Mouse (Mus musculus) liver, postnatal 0 days (tissue): Measurements from ENCODE around the gene Dnajb12. TPM values are rescaled to one million over a fixed set of nuclear protein-coding genes. Genes with fewer than 3 reads are reported as not detected.
"Not testable (repeated sequence)": the region's sequence is repeated elsewhere in the genome, so short reads cannot be mapped to it uniquely, and the experiment has no call there.

Source experiments
- ATAC-seq: fragments of 200-750 bp; cut with Nextera tagmentation; 2 replicates; pipeline ENCODE4 v1.8.0; 2017; ENCODE audit warnings: mild to moderate bottlenecking, moderate library complexity
- DNase-seq: peaks from one replicate; pipeline ENCODE4 v3.0.0-alpha.2; 2016
- H3K27ac ChIP-seq: fragments of 300-500 bp; sonication (generic); 2 replicates; pipeline ENCODE4 v1.5.1; 2014; ENCODE audit warnings: antibody characterized with exemption, moderate library complexity, mild to moderate bottlenecking, low read depth
- H3K27me3 ChIP-seq: fragments of 300-500 bp; sonication (generic); 2 replicates; pipeline ENCODE4 v1.6.1; 2014; ENCODE audit warnings: low read length, control low read depth, mixed read lengths; ENCODE audit not compliant: insufficient read depth
- H3K36me3 ChIP-seq: fragments of 300-500 bp; sonication (generic); replicated peaks from 2 replicates; pipeline ENCODE4 v1.6.1; 2014; ENCODE audit warnings: mild to moderate bottlenecking, control low read depth, low read length, moderate library complexity, mixed read lengths; ENCODE audit not compliant: insufficient read depth
- H3K4me1 ChIP-seq: fragments of 300-500 bp; sonication (generic); 2 replicates; pipeline ENCODE4 v1.6.1; 2014; ENCODE audit warnings: antibody characterized with exemption, mild to moderate bottlenecking, control low read depth; ENCODE audit not compliant: insufficient read depth
- H3K4me2 ChIP-seq: fragments of 300-500 bp; sonication (generic); 2 replicates; pipeline ENCODE4 v1.6.1; 2014; ENCODE audit warnings: low read depth, mild to moderate bottlenecking, low read length, moderate library complexity, mixed read lengths
- H3K4me3 ChIP-seq: fragments of 300-500 bp; sonication (generic); 2 replicates; pipeline ENCODE4 v1.5.1; 2014; ENCODE audit warnings: low read depth, low read length
- H3K9ac ChIP-seq: fragments of 300-500 bp; sonication (generic); replicated peaks from 2 replicates; pipeline ENCODE4 v1.6.1; 2014; ENCODE audit warnings: mild to moderate bottlenecking, moderate library complexity
- H3K9me3 ChIP-seq: fragments of 300-500 bp; sonication (generic); 2 replicates; pipeline ENCODE4 v1.6.1; 2016; ENCODE audit warnings: mild to moderate bottlenecking, control low read depth, low read length, mixed read lengths
- CTCF ChIP-seq: sonication (generic); IDR thresholded peaks from 2 replicates; pipeline ENCODE4 v1.5.1; 2016; ENCODE audit warnings: antibody characterized with exemption, low read depth
- EP300 ChIP-seq: IDR thresholded peaks from 2 replicates; pipeline ENCODE4 v1.6.1; 2016; ENCODE audit warnings: antibody characterized with exemption, low read depth, mild to moderate bottlenecking
- WGBS: fragments of 180-500 bp; shearing (Covaris S2); extraction: QIAGEN DNeasy Blood & Tissue Kit; methylation state at CpG from one replicate; pipeline ENCODE4 v1.1.7; 2014; ENCODE audit not compliant: insufficient replicate concordance; 5-methylcytosine and 5-hydroxymethylcytosine counted together
- polyA plus RNA-seq: library from polyadenylated mRNA; unstranded; fragments of >200 nt; fragmentation: Nextera tagmentation; extraction: Ambion mirVana; gene quantifications from 2 replicates; pipeline ENCODE4 v1.2.1, GENCODE M21; 2015

The Dnajb12 gene
- polyA plus RNA-seq, 1 experiment from 2014 or later, result 17.0 TPM

DNA sequence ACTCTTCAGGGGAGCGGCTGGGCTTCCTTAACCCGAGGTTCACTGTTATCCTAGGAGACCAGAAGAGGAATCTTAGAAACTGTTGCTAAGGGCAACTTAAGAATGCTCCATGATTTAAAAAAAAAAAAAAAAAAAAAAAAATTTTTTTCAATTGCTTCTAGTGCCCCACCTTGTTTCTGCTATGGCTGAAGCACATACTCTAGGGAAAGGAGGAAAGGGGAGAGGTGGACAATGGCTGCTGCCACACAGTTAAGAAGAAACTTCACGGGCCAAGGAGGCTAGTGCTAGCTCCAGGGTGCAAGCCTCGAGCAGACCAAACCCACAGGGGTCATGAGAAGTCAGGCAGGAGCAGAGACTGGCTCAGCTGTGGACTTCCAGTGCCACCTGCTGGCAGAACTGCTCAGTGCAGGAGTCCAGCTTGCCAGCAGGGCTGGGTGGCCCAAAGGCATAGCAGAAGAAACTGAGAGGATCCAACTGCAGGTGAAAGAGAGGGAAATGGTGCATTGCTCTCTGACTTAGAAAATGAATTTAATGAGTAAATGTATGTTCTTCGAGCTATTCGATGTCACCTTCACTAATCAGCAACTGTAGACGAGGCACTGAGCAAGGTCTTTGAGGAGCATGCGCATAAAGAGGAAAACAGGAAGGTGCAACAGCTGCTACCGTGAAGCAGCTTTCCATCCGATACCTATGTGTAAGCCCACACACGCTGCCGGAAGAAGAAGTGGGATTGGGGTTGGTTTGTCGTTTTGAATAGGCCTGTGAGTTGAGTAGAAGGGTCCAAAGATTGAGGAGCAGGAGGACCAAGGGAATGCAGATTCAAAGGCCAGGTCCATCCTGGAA, 14.3 kb upstream of the Dnajb12 start:
- peak; percentile 89 for ATAC-seq
- Histone ChIP-seq H3K9me3 (no peaks in the 10 kb centered on the region), H3K4me2 (no peak overlapping the region), H3K27ac (no peak overlapping the region), H3K9ac (no peak overlapping the region), H3K27me3 (no peaks in the 10 kb centered on the region), H3K36me3 (peaks cover 6% of the 10 kb centered on the region), H3K4me1 (no peaks in the 10 kb centered on the region), H3K4me3 (no peak overlapping the region)
- TF ChIP-seq CTCF (peak; percentile 100), EP300 (no peak)
- DNase-seq, result peak; percentile 91
- 28% methylated on average over 13 of the region's 13 CpGs for WGBS

DNA sequence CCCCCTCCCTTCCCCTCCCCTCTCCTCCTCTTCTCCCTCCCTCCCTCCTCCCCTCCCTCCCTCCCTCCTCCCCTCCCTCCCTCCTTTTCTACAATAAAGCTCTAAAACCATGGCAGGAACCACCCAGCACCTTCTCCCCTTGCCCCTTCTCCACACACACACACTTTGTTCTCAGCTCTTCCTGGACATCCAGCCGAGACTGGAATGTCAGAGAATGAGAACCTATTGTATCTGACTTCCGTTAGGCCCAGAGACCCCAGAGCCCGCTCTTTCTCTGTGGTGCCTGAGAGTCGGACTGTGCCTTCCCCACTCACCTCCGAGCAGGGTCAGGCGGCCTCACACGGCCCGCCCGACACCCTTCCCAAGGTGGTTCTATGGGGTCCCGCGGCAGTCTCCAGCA, 11.1 kb upstream of the Dnajb12 start:
- TF ChIP-seq EP300 (no peak), CTCF (no peak)
- Histone ChIP-seq H3K27me3 (no peaks in the 10 kb centered on the region), H3K9me3 (no peaks in the 10 kb centered on the region), H3K36me3 (peaks cover 6% of the 10 kb centered on the region), H3K27ac (no peak overlapping the region), H3K9ac (no peak overlapping the region), H3K4me1 (peaks cover 5% of the 10 kb centered on the region), H3K4me2 (no peak overlapping the region), H3K4me3 (no peak overlapping the region)
- ATAC-seq (no peak), DNase-seq (no peak)
- 65% methylated on average over 11 of the region's 11 CpGs for WGBS

- no peak for TF ChIP-seq CTCF
- TF ChIP-seq EP300, result no peak
- whole genome bisulfite sequencing, result 88% methylated on average over 5 of the region's 6 CpGs
These were observed 9.3 kb upstream of the Dnajb12 start for GRCm38 (mm10) chr10:59870038-59870437.

DNA sequence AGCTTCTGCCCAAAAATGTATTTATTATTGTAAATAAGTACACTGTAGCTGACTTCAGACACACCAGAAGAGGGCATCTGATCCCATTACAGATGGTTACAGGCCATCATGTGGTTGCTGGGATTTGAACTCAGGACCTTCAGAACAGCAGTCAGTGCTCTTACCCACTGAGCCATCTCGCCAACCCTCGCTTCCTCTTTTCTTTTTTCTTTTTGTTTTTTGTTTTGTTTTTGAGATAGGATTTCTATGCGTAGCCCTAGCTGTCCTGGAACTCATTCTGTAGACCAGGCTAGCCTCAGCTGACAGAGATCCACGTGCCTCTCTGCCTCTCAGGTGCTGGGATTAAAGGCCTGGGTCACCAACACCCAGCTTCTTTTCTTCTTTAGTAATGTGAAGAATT, 6.7 kb upstream of the Dnajb12 start:
- DNase-seq, H3K36me3 ChIP-seq, H3K4me3 ChIP-seq, H3K9me3 ChIP-seq, H3K27me3 ChIP-seq, ATAC-seq: not testable (repeated sequence)
- Histone ChIP-seq H3K9ac (peak overlapping the region; percentile 27), H3K27ac (peak overlapping the region; percentile 94), H3K4me2 (peak overlapping the region; percentile 72), H3K4me1 (peaks cover 11% of the 10 kb centered on the region)
- WGBS, result 88% methylated on average over 4 of the region's 4 CpGs

More at GRCm38 (mm10) chr10:59870038-59870437, 9.3 kb upstream of the Dnajb12 start:
- Histone ChIP-seq H3K9ac (no peak overlapping the region), H3K9me3 (no peaks in the 10 kb centered on the region), H3K4me3 (no peak overlapping the region), H3K27ac (no peak overlapping the region), H3K27me3 (no peaks in the 10 kb centered on the region), H3K4me1 (peaks cover 5% of the 10 kb centered on the region), H3K36me3 (no peaks in the 10 kb centered on the region), H3K4me2 (no peak overlapping the region)
- ATAC-seq, result no peak
- no peak for DNase-seq

DNA sequence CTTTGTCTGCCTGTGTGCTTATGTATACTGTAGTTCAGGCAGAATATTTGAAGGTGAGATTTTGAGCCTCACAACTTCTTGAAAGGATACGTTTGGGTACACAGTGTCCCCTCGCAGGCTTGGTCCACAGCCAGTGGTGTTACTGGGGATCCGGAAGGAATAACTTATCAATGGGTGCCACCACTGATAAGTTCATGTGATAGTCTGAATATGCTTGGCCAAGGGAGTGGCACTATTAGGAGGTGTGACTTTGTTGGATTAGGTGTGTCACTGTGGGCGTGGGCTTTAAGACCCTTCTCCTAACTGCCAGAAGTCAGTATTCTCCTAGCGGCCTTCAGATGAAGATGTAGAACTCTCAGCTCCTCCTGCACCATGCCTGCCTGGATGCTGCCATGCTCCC, 6.2 kb upstream of the Dnajb12 start:
- peak; percentile 60 for DNase-seq
- Histone ChIP-seq H3K9me3 (no peaks in the 10 kb centered on the region), H3K9ac (peak overlapping the region; percentile 27), H3K4me1 (peaks cover 14% of the 10 kb centered on the region), H3K27ac (peak overlapping the region; percentile 94), H3K36me3 (no peaks in the 10 kb centered on the region), H3K4me3 (peak overlapping the region; percentile 51), H3K4me2 (peak overlapping the region; percentile 72), H3K27me3 (no peaks in the 10 kb centered on the region)
- TF ChIP-seq EP300 (peak; percentile 94), CTCF (no peak)
- 60% methylated on average over 5 of the region's 5 CpGs for WGBS
- ATAC-seq, result peak; percentile 67

- Histone ChIP-seq H3K9ac (peak overlapping the region; percentile 70), H3K4me2 (peak overlapping the region; percentile 72), H3K9me3 (no peaks in the 10 kb centered on the region), H3K4me1 (peaks cover 17% of the 10 kb centered on the region), H3K27me3 (no peaks in the 10 kb centered on the region), H3K4me3 (peak overlapping the region; percentile 51), H3K27ac (peak overlapping the region; percentile 94), H3K36me3 (no peaks in the 10 kb centered on the region)
- DNase-seq, result peak; percentile 59
- peak; percentile 68 for TF ChIP-seq CTCF
- TF ChIP-seq EP300, result no peak; the same call in none of the 2 replicates
- WGBS, result 44% methylated on average over 5 of the region's 5 CpGs
- peak; percentile 83 for ATAC-seq
These were observed 5.7 kb upstream of the Dnajb12 start for GRCm38 (mm10) chr10:59873613-59874012.
